Mouse (Mus musculus) cortical plate, adult 2 months (tissue): ENCODE results near the gene Vapb. TPM values are rescaled to one million over a fixed set of nuclear protein-coding genes. Genes with fewer than 3 reads are reported as not detected.
"Not testable (repeated sequence)": the region's sequence is repeated elsewhere in the genome, so short reads cannot be mapped to it uniquely, and the experiment has no call there.

ENCODE experiments used
- H3K27ac ChIP-seq: fragments of 200-500 bp; 2 replicates; pipeline ENCODE4 v1.5.1; 2012; ENCODE audit warnings: low read length, control low read depth, inconsistent platforms; ENCODE audit not compliant: insufficient read depth
- H3K4me1 ChIP-seq: fragments of 200-500 bp; 2 replicates; pipeline ENCODE4 v1.6.1; 2011; ENCODE audit warnings: low read length; ENCODE audit not compliant: control insufficient read depth, insufficient read depth
- H3K4me3 ChIP-seq: fragments of 200-500 bp; 2 replicates; pipeline ENCODE4 v1.5.1; 2011; ENCODE audit warnings: mild to moderate bottlenecking, low read length, control low read depth; ENCODE audit not compliant: insufficient read depth
- CTCF ChIP-seq: fragments of 200-500 bp; IDR thresholded peaks from 2 replicates; pipeline ENCODE4 v1.5.1; 2011; ENCODE audit warnings: mild to moderate bottlenecking, control low read depth, low read length; ENCODE audit not compliant: insufficient read depth; ENCODE audit errors: extremely low read depth
- POLR2A ChIP-seq: fragments of 200-500 bp; IDR thresholded peaks from 2 replicates; pipeline ENCODE4 v1.6.1; 2011; ENCODE audit warnings: mild to moderate bottlenecking, low read length, control low read depth; ENCODE audit not compliant: insufficient read depth; ENCODE audit errors: extremely low read depth
- polyA plus RNA-seq: library from polyadenylated mRNA; depleted of rRNA; stranded (reverse); fragments of >200 nt; gene quantifications from 2 replicates; pipeline ENCODE4 v1.2.3, GENCODE M21; 2012

Gene Vapb
- polyA plus RNA-seq, 1 experiment, result 55.5 TPM

DNA sequence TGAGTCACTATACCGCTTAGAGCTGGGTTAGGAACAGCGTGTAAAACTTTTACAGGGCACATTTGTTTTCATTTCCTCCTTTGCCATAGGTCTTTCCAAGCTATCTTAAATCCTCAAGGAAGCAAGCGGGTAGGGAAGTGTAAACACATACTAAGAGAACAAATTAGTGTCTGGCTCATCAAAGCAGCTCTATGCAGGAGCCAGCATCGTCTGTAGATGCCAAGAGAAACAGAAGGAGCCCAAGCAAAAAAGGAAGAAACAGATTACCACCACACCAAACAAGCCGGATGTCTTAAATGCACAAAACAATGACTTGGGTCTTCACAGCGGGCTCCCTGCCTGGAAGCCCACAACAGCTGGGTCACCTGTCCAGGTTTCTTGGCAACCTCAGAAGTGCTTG, 27.1 kb upstream of the Vapb start:
- no peak overlapping the region for H3K4me3 ChIP-seq
- H3K27ac ChIP-seq, result no peak overlapping the region
- H3K4me1 ChIP-seq, result peaks cover 1% of the 10 kb centered on the region; the same call in 1 of the 2 replicates
- TF ChIP-seq POLR2A (no peak), CTCF (no peak)

DNA sequence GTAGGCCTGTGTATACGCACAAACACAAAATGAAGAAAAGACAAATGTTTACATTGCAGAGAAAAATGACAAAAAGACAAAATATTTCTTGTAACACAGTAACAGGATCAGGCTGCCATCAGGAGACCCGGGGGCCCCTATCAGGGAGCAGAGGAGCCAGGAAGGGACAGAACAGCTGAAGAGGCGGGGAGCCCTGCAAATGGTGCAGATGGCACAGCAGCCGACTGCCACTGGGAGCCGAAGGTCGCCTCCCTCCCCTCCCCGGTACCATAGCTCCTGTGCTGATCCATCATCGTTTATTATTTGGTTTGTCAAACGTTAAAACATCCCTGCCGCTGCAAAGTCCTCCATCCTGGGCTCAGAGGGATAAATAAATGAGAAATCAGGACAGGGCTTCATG, 24.7 kb upstream of the Vapb start:
- Histone ChIP-seq H3K4me3 (no peak overlapping the region), H3K27ac (no peak overlapping the region)
- TF ChIP-seq CTCF (no peak), POLR2A (no peak)

DNA sequence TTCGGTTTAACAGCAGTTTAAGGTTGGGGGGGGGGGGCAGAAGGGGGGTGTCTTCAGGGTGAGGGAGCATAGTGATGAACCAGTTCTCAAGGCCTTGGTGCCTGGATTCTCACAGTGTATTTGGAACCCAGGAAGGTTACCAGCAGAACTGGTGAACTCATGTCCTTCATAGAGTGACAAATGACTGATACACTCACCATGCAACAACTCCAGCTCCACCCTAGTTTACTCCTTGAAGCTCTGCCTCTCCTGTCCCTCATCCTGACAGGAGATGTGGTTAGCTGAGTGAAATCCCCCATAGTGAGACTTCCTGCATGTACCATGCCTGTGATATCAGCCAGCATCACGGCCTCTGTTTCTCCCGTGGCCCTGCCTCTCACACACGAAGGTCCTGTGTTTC, 24.1 kb upstream of the Vapb start:
- no peak overlapping the region for H3K27ac ChIP-seq
- TF ChIP-seq CTCF (no peak), POLR2A (no peak)
- peaks cover 1% of the 10 kb centered on the region; the same call in 1 of the 2 replicates for H3K4me1 ChIP-seq
- no peak overlapping the region for H3K4me3 ChIP-seq

More for the DNA sequence above, 24.7 kb upstream of the Vapb start:
- peaks cover 1% of the 10 kb centered on the region; the same call in 1 of the 2 replicates for H3K4me1 ChIP-seq

DNA sequence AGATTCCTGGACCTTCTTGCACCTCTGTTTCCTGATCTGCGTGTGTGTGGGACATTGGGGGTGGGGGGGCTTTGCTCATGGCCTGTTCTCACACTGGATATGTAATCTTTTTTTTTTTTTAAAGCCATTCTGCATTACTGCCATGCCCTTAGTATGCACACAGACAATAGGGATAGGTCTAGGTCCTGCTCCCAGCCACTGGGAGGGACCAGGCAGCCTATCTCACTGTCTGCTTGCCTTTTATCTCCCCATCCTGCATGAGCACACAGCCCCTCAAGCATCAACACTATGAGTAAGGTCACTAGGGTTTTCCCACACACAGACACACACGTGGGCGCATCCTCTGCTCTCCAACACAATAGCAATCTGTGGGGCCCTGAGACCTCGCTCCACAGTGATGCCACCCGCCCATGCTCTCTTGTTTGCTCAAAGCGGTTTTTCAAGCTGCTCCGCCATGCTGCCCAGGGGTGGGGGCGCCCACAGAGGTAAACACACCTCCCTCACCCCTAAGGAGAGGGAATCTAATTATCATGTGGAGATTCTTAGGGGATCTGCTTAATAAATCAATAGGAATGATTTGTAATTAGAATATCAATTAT, 22.6 kb upstream of the Vapb start:
- Histone ChIP-seq H3K27ac (no peak overlapping the region), H3K4me1 (peaks cover 1% of the 10 kb centered on the region; the same call in 1 of the 2 replicates), H3K4me3 (no peak overlapping the region)
- no peak for TF ChIP-seq POLR2A
- no peak for TF ChIP-seq CTCF

DNA sequence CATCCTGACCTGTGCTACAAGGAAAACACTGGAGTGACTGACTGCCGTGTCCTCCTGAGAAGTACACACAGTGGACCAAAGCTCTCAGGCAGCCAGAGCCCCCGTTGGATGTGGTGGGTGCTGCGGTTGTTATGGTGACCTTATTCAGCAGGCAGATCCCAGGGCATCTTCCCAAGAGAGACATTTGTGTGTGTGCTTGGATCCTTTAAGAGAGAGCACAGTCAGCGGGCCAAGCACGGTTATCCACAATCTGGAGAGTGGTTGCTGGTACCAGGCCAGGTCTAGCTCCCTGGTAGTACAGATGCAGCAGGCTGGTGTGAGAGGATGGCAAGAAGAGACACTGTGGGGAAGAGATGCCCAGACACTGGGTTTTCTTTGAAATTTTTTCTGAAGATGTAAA, 20.3 kb upstream of the Vapb start:
- TF ChIP-seq CTCF (no peak), POLR2A (no peak)
- no peak overlapping the region for H3K27ac ChIP-seq
- no peaks in the 10 kb centered on the region for H3K4me1 ChIP-seq
- H3K4me3 ChIP-seq, result no peak overlapping the region

DNA sequence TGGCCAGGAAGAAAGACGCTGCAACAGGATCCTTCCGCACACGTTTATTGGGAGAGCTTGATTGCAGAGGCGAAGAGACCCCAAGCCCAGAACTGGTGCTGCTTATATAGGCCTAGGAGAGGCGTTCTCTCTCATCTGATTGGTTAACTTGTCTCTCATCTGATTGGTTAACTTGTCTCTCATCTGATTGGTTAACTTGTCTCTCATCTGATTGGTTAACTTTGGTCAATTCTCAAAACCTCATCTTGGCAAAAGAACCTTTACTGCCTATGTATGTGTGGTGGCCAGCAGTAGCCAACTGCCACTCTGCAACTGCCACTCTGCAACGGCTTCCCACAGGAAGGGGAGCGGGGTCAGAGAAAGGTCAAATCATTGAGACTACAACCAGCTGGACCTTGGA, 18.2 kb upstream of the Vapb start, which contains the start of gene 1700010B08Rik:
1700010B08Rik (plus strand) TSS at position 301 of the 400 bp plus-strand sequence.
- H3K27ac ChIP-seq, H3K4me3 ChIP-seq: not testable (repeated sequence)

DNA sequence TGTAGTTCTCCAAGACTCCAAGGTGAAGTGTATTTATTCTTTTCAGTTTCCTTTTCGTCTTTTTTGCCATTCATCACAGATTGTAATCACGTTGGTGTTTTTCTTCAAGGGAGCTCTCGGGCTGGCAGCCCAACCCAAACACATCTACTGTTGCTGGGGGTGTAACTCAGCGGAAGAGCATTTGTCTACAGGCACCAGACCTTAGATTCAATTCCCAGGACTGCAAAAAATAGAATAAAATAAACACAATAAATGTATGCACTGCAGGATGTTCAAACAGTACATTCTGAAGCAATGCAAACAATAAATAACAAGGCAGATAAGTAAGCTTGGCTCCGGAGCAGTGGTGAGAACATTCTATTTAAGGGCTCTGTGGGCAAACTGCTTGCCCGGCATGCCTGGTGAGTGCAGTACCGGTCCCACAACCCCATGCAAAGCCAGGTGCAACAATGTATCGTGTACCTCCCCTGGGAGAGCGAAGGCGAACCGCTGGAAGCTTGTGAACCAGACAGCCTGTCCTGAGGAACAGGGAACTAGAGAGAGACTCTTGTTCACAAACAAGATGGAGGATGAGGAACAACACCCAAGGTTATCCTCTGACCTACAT, 15.0 kb upstream of the Vapb start:
- Histone ChIP-seq H3K27ac (no peak overlapping the region), H3K4me3 (no peak overlapping the region), H3K4me1 (no peaks in the 10 kb centered on the region)
- no peak for TF ChIP-seq POLR2A
- TF ChIP-seq CTCF, result no peak

More for the DNA sequence above, 18.2 kb upstream of the Vapb start, which contains the start of gene 1700010B08Rik:
- H3K4me1 ChIP-seq, result not testable (repeated sequence)

DNA sequence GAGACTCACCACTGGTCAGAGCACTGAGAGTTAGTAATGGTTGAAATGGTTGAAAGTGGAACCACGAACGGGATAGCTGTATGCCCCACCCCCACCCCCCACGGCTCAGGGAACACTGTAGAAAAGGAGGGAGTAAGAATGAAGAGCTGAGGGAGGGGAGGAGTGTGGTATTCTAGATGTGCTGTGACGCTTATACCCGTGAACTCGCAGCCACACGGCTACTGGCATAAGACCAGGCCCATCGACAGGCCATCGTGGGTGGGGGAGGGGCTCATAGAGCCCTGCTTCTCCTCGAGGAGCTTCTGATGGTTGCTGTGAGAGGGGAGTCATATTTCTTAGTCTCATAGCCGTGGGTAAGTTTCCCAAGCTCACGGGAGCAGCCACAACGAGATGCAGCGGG, 12.9 kb upstream of the Vapb start:
- TF ChIP-seq POLR2A (no peak), CTCF (no peak)
- Histone ChIP-seq H3K27ac (no peak overlapping the region), H3K4me3 (no peak overlapping the region)

DNA sequence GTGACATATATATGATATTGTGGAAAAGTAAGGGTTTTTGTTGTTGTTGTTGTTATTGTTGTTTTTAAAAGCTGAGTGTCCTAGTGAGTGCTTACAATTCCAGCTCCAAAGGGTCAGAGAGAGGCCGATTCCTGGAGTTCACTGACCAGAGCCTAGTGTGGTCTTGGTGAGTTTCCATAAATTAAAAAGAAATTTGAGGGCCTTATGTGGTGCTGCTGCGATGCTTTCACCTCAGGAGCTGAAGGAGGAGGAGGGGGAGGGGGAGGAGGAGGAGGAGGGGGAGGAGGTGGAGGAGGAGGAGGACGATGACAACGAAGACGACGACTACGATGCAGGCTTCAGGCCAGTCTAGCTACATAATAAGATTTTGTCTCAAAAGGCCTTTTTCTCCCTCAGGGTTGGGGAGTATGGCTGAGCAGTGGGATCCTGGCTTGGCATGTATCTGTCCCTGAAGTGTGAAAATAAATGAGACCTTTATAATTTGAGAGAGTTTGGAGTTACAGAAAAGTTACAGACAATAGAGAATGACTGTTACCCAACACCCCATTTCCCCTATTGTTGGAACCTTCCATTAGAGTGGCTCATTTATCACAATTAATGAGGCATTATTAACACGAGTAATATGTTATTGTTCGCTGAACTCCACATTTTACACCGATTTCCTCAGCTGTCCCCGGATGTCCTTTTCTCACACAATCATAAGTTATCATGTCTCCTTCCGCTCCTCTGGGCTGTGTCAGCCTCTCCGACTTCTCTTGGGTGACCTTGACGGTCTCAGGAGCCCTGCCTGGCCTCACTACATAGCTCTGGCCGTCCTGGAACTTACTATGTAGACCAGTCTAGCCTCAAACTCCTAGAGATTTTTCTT, 12.1 kb upstream of the Vapb start:
- Histone ChIP-seq H3K27ac (no peak overlapping the region), H3K4me3 (no peak overlapping the region), H3K4me1 (no peaks in the 10 kb centered on the region)
- TF ChIP-seq CTCF (no peak), POLR2A (no peak)

More for the DNA sequence above, 12.9 kb upstream of the Vapb start:
- H3K4me1 ChIP-seq, result no peaks in the 10 kb centered on the region

DNA sequence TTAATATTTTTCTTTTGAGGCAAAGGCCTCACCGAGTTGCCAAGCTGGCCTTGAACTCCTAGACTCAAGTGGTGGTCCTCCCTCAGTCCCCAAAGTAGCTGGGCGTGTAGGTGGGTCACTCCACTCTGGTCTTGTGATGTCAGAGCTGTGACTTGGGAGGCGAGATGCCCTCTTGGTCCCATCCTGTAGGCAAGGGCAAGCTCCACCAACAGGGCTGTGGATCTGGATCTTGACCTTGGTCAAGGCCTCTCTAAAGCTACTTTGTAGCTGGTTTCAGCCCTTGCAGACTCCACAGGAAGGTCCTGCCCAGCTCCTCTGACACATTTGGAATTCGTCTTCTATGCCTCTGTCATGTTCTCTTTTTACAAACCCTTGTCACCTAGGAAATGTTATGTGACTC, 11.5 kb upstream of the Vapb start:
- Histone ChIP-seq H3K4me3 (no peak overlapping the region), H3K27ac (no peak overlapping the region), H3K4me1 (no peaks in the 10 kb centered on the region)
- TF ChIP-seq POLR2A, result no peak
- no peak for TF ChIP-seq CTCF
